Mouse (Mus musculus) midbrain, postnatal 0 days (tissue): Measurements from ENCODE around the gene Crlf3. TPM values are rescaled to one million over a fixed set of nuclear protein-coding genes. Genes with fewer than 3 reads are reported as not detected.

Experiments used
- ATAC-seq: fragments of 200-750 bp; cut with Nextera tagmentation; 2 replicates; pipeline ENCODE4 v1.8.0; 2017; ENCODE audit warnings: moderate number of reproducible peaks, mild to moderate bottlenecking, moderate TSS enrichment, moderate library complexity; ENCODE audit not compliant: low FRiP score
- DNase-seq: peaks from one replicate; pipeline ENCODE4 v3.0.0-alpha.2; 2015; ENCODE audit warnings: low spot score
- H3K27ac ChIP-seq: fragments of 300-500 bp; sonication (generic); 2 replicates; pipeline ENCODE4 v1.5.1; 2014; ENCODE audit warnings: low read depth, mild to moderate bottlenecking, low read length, mixed read lengths
- H3K27me3 ChIP-seq: fragments of 300-500 bp; sonication (generic); 2 replicates; pipeline ENCODE4 v1.6.1; 2014; ENCODE audit warnings: low read length, control low read depth, mixed read lengths; ENCODE audit not compliant: insufficient read depth
- H3K36me3 ChIP-seq: fragments of 300-500 bp; sonication (generic); 2 replicates; pipeline ENCODE4 v1.6.1; 2014; ENCODE audit warnings: low read length, control low read depth, mixed read lengths; ENCODE audit not compliant: insufficient read depth
- H3K4me1 ChIP-seq: fragments of 300-500 bp; sonication (generic); 2 replicates; pipeline ENCODE4 v1.6.1; 2014; ENCODE audit warnings: mild to moderate bottlenecking, control low read depth, antibody characterized with exemption, low read length, mixed read lengths; ENCODE audit not compliant: insufficient read depth
- H3K4me2 ChIP-seq: fragments of 300-500 bp; sonication (generic); 2 replicates; pipeline ENCODE4 v1.6.1; 2014; ENCODE audit warnings: low read depth, mild to moderate bottlenecking, low read length, mixed read lengths; ENCODE audit not compliant: poor library complexity, severe bottlenecking
- H3K4me3 ChIP-seq: fragments of 300-500 bp; sonication (generic); 2 replicates; pipeline ENCODE4 v1.5.1; 2014; ENCODE audit warnings: low read depth, mild to moderate bottlenecking, low read length, moderate library complexity
- H3K9ac ChIP-seq: fragments of 300-500 bp; sonication (generic); replicated peaks from 2 replicates; pipeline ENCODE4 v1.6.1; 2014; ENCODE audit warnings: mild to moderate bottlenecking, low read length, moderate library complexity, mixed read lengths; ENCODE audit not compliant: poor library complexity, severe bottlenecking
- H3K9me3 ChIP-seq: fragments of 300-500 bp; sonication (generic); 2 replicates; pipeline ENCODE4 v1.6.1; 2016; ENCODE audit warnings: low read length, control low read depth
- CTCF ChIP-seq: IDR thresholded peaks from 2 replicates; pipeline ENCODE4 v1.5.1; 2016; ENCODE audit warnings: antibody characterized with exemption, mild to moderate bottlenecking
- WGBS: fragments of 180-500 bp; shearing (Covaris S2); extraction: QIAGEN DNeasy Blood & Tissue Kit; methylation state at CpG from one replicate; pipeline ENCODE4 v1.1.7; 2014; 5-methylcytosine and 5-hydroxymethylcytosine counted together
- polyA plus RNA-seq: library from polyadenylated mRNA; unstranded; fragments of >200 nt; fragmentation: Nextera tagmentation; extraction: Ambion mirVana; gene quantifications from 2 replicates; pipeline ENCODE4 v1.2.1, GENCODE M21; 2015
- total RNA-seq: library from RNA; depleted of rRNA; stranded (reverse); fragments of >200 nt; gene quantifications from 2 replicates; pipeline ENCODE4 v1.2.3, GENCODE M21; 2014

Crlf3 gene
- total and polyA plus RNA-seq, 2 experiments from 2014 or later: 8.7 to 9.7 TPM

DNA sequence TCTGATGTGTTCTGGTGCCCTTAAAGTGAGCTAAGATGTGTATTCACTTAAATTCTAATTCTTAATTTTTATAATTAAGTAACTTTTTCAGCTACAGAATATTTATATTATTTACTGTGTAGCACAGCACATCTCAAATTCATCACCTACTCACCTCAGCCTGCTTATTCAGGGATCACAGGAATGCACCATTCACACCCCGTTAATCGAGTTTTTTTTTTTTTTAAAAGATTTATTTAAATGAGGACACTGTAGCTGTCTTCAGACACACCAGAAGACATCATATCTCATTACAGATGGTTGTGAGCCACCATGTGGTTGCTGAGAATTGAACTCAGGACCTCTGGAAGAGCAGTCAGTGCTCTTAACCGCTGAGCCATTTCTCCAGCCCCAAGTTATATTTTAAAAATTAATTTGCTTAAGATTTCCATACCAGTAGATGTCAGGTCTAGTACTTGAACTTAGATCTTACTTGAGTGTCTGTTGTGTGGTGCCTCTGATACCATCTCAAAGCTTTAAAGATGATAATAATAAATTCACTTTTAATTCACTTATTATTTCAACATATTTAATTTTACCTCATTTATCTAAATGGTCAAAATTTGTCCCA lies 9.9 kb upstream of the Crlf3 start:
- Histone ChIP-seq H3K9me3 (no peaks in the 10 kb centered on the region), H3K27me3 (no peaks in the 10 kb centered on the region), H3K9ac (no peak overlapping the region), H3K36me3 (no peaks in the 10 kb centered on the region), H3K4me3 (no peak overlapping the region), H3K4me1 (0 out of 2 replicates have a peak, but pooled peaks cover 5% of the 10 kb centered on the region), H3K4me2 (peak overlapping the region; percentile 86; the same call in 1 of the 2 replicates), H3K27ac (no peak overlapping the region)
- TF ChIP-seq CTCF: no peak
- no peak for DNase-seq
- WGBS: 57% methylated on average over 3 of the region's 3 CpGs
- ATAC-seq: no peak

GRCm38 (mm10) chr11:80089817-80090214 lies 9.0 kb upstream of the Crlf3 start:
- no peak overlapping the region for H3K27ac ChIP-seq
- H3K4me2 ChIP-seq: peak overlapping the region; percentile 86
- 0 out of 2 replicates have a peak, but pooled peaks cover 5% of the 10 kb centered on the region for H3K4me1 ChIP-seq
- under 1% methylated on average over 14 of the region's 14 CpGs for WGBS
- no peak for TF ChIP-seq CTCF
- DNase-seq (no peak), ATAC-seq (no peak)
- peak overlapping the region; percentile 61 for H3K4me3 ChIP-seq
- peak overlapping the region; percentile 56 for H3K9ac ChIP-seq
- no peaks in the 10 kb centered on the region for H3K9me3 ChIP-seq
- no peaks in the 10 kb centered on the region for H3K27me3 ChIP-seq
- no peaks in the 10 kb centered on the region for H3K36me3 ChIP-seq

DNA sequence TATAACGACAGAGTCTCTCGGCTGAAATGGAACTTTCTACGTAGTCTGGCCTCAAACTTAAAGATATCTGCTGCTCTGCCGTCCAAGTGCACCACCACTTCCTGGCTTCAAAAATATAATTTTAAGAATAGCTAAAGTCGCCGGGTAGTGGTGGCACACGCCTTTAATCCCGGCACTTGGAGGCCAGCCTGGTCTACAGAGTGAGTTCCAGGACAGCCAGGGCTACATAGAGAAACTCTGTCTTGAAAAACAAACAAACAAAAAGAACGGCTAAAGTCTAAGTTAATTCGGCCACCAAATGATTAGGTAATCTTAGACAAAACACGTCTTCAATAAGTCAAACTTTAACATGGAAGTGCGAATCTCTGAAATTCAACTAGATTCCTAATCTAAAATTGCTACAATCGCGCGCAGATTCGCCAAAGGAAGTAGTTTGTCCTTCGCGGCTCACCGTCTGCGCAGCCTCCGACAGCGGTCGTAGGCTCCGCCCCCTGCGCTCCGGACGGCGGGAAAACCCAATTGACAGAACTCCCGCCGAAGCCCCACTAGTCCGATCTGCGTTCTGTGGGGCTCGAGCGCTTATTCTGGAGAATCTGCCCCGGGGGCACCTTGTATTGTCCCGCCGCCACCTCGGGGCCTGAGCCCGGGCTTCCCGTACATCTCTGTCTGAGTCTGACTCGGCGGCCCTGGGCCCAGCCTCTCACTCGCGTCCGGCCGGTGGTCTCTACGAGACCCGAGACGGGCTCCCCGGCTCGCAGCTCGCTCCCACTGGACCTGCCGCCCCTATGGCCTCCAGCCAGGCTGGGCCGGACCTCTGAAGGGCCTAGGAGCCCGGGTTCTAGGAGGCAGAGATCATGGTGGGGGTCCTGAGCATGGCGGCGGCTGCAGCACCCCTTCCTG lies 8.4 kb upstream of the Crlf3 start, which contains the start of gene Atad5:
Gene Atad5, plus strand, starts transcription at position 484 of the 900 bp plus-strand sequence.
- WGBS: 6% methylated on average over 57 of the region's 57 CpGs
- no peaks in the 10 kb centered on the region for H3K36me3 ChIP-seq
- H3K4me2 ChIP-seq: peak within 1 kb of the TSS; percentile 86
- H3K9me3 ChIP-seq: no peaks in the 10 kb centered on the region
- TF ChIP-seq CTCF: no peak
- no peak within 1 kb of the TSS for H3K27ac ChIP-seq
- ATAC-seq: 0 out of 2 replicates have a peak, but pooled peaks have one; percentile 60
- peak within 1 kb of the TSS; percentile 61 for H3K4me3 ChIP-seq
- 0 out of 2 replicates have a peak, but pooled peaks cover 5% of the 10 kb centered on the region for H3K4me1 ChIP-seq
- DNase-seq: peak; percentile 89
- H3K9ac ChIP-seq: peak within 1 kb of the TSS; percentile 56
- H3K27me3 ChIP-seq: no peaks in the 10 kb centered on the region

DNA sequence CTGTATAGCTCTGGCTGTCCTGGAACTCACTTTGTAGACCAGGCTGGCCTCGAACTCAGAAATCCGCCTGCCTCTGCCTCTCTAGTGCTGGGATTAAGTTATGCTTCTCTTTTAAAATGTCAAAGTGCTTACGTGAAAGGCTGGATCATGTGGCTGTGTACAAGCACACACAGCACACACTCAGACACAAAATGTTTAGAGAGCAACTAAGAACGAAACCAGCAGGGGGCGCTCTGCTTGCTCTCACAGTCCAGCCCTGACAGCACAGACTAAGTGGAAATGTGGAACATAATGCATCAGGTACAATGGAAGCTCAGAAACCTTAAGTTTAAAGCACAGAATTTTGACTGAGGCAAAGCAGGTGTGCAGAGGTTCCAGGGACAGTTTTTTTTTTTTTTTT lies 6.1 kb upstream of the Crlf3 start:
- Histone ChIP-seq H3K4me3 (no peak overlapping the region), H3K36me3 (no peaks in the 10 kb centered on the region), H3K4me2 (no peak overlapping the region), H3K9ac (no peak overlapping the region), H3K27me3 (no peaks in the 10 kb centered on the region), H3K4me1 (0 out of 2 replicates have a peak, but pooled peaks cover 5% of the 10 kb centered on the region), H3K9me3 (no peaks in the 10 kb centered on the region), H3K27ac (no peak overlapping the region)
- DNase-seq (peak; percentile 84), ATAC-seq (no peak)
- peak; percentile 80 for TF ChIP-seq CTCF
- WGBS: 13% methylated on average over 5 of the region's 5 CpGs

- Histone ChIP-seq H3K27me3 (no peaks in the 10 kb centered on the region), H3K4me2 (no peak overlapping the region), H3K9me3 (no peaks in the 10 kb centered on the region), H3K9ac (no peak overlapping the region), H3K27ac (no peak overlapping the region), H3K4me3 (no peak overlapping the region), H3K36me3 (no peaks in the 10 kb centered on the region), H3K4me1 (0 out of 2 replicates have a peak, but pooled peaks cover 5% of the 10 kb centered on the region)
- TF ChIP-seq CTCF: no peak
- no peak for DNase-seq
- no peak for ATAC-seq
- WGBS: 80% methylated on average over 6 of the region's 6 CpGs
Observed at GRCm38 (mm10) chr11:80085356-80086055, 4.7 kb upstream of the Crlf3 start.
